Mouse (Mus musculus): ENCODE measurements at regions not wholly inside any gene's neighbourhood (a gene's known extent, or its start where the extent isn't known, plus 50 kb on each side); places are given as distances from the start of the nearest gene placed in this dataset.
"Not testable (repeated sequence)": the region's sequence is repeated elsewhere in the genome, so short reads cannot be mapped to it uniquely, and the experiment has no call there.

DNA sequence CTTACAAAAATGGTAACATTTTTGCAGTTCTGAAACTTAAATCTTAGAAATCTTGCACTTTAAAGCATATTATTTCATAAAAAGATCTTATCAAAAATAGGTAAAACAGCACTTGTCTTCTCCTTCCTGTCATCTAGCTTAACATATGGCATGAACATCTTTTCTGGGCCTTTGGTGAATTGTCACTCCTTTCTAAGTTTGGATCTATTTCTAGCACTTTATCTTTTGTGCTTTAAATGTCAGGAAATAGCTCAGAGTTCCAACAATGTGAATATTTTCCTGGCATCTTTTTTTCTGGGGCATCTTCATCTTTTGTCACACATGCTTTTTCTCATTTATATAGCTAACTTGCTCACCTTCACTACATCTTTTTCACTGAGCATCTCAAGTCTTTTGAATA lies 527.4 kb upstream of the Gm5150 start:
- peak; percentile 7 for DNase-seq

DNA sequence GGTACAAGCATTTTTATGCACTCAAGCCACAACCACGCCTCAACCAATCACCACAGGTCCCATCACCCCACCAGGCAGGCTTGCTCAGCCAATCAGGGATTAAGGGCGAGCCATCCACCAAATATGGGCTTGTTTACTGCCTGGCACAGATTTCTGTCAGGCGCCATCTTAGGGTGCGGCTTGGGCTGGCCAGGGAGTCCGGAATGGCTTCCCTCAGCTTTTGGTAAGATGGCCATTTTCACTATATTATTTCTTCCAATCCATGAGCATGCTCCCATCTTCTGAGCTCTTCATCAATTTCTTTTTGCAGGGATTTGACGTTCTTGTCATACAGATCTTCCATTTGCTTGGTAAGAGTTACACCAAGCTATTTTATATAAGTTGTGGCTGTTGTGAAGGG lies 521.3 kb upstream of the Gm5150 start:
- not testable (repeated sequence) for DNase-seq

DNA sequence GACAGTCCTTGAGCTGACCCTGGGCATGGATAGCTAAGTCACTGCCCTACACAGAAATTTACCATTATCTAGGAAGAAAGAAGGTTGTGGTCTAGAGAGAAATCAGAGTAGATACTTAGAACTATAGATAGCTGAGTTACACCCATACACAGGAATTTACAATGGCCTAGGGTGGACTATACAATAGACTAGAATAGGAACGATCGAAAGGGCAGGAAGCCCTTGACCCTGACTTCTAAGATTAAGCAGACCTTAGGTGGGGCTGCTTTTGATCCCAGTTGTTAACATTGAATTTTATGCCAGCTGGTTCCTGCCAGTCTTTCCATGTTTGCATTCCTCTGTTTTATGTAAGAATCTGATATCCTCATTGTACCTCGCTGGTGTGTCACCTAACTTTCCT lies 482.2 kb upstream of the Gm5150 start:
- not testable (repeated sequence) for DNase-seq

DNA sequence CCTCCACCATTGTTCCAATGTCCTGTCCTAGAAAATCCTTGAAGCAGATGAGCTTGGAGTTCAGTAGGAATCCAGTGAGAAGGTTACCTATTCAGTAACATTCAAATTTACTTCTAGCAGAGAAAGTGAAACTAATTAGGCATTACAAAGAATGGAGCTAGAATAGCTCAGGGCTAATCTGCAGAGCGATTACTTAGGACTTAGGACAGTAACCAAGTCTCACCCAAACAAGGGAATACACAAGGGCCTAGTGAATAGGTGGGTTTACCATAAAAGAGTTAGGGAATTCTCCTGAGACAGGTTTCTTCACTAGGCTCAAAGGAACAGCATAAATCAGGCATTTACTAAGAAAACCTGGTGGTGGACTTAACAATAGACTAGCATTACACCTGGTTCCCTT lies 476.5 kb upstream of the Gm5150 start:
- DNase-seq: no peak

DNA sequence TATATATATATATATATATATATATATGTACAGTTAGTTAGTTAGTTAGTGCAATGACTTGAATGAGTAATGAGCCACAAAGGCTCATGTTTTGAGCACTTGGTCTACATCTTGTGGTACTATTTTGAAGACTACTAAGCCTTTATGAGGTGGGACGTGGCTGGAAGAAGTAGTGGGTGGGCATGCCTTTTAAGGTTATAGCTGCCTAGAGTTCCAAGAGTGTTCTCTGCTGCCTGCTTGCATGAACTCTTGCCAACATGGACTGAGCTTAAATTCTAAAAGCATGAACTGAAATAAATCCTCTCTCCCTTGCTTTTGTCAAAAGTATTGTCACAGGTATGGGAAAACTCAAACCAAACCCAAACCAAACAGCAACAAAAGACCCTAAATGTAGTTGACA lies 465.1 kb upstream of the Gm5150 start:
- no peak for DNase-seq

DNA sequence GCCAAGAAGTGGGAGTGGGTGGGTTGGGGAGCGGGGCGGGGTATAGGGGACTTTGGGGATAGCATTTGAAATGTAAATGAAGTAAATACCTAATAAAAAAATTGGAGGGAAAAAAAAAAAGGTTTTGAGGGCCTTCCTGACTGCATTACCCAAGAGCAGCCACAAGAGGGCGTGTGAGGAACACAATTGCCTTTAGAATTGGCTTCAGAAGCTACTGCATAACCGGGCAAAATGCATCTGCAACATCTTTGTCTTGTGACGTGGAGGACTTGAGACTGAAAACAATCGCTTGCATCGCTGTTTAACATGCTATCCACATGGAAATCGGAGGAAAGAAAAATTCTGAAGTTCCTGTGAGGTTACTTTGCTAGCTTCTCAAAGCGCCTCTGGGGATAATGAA lies 460.2 kb upstream of the Gm5150 start:
- peak; percentile 73 for DNase-seq

DNA sequence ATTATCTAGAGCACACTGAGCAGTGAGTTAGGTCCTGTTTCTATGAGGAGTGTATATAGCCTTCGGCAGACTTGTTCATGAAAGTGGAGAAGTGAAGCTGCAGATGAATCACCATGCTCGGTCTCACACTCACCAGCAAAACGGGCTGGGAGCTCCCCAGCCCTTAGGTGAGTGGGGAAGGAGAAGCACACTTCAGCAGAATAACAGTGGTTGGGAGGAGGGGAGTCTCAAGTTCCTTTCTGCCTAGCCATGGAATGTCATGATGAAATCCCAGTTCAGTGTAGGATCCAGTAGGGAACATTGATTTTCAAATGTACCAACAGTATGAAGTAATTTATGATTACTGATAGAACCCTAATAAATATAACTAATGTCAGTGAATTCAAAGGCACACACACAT lies 459.1 kb upstream of the Gm5150 start:
- DNase-seq: no peak

DNA sequence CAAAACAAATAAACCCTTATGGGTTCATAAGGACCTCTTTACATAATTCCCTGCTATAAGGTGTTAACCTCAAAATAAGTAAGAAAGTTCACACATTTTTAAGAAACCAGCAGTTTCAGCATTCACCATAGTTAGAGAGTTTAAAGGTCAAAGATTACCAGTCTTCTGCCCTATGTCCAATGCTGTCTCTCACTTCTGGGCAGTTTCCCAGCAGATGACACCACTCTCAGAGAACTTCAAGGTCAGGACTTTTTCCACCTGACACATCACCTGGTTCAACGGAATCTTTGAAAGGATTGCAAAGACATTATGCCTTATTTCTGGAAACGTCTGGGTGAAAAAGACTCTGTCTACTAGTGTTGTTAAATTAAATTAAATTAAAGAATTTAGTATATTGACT lies 458.1 kb upstream of the Gm5150 start:
- DNase-seq: no peak

DNA sequence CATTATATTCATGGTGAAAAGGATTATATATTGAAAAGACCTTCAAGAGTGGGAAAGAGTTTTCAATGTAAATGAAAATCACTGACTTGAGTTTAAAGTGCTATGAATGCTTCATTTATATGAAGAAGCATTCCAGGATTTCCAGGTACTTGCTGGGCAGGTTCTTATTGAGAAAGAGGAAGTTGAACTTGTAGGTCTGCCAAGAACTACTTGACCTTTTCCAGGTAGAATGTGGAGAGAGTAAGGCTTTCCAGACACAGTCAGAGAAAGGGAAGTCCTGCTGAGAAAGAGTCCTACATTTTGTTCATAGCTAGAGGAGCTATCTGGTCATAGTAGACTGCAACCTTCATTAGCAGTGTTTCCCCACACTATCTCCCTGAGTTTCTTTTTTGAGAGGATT lies 426.8 kb upstream of the Gm5150 start:
- no peak for DNase-seq

DNA sequence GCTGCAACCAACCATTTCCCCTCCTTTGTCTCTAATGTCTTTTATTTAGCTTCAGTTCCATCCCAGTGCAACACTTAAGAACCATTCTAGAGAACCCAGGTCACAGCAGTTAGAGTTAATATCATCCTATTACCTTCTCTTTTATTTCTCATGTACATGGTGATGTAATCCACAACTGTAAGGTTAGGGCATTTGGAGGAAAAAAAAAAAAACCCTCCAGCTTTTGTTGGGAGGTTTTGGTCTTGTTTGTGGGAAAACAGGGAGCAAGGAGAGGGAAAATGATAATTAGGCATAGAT lies 425.5 kb upstream of the Gm5150 start:
- DNase-seq: no peak

DNA sequence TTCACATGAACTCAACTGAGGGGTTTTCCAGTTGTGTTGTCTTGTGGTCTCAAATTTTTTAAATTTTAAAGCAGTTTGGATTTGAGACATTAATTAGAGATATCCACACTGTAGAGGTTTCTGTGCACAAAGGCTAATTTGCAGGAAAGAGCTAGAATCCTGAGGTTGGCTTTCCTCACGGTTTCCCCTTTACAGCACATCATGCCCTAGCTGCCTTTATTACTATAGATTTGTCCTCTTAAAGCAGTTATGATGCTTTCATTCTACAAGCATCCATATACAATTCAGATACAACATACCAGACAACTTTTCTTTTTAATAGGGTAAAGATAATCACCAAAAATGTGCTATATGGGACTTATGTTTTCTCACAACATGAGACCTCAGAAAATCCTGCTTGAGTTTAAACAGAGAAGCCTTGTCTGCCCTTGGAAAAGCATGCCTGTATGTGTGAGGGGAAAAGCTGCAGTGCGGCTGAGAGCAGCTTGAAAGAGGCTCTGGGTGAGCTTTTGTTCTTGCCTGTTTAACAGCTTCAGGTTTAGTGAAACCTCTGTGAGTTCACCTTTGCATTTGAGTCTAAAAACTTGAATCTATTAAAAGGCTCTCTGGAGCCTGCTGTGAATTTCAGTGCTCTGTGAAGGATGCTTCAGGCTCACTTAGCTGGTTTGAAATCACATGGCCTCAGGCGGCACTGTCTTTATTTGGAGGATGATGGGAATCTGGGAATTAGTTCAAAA lies 425.0 kb upstream of the Gm5150 start:
- no peak for DNase-seq

Measured in right cerebral cortex, adult 18-20 months (tissue).